Mouse (Mus musculus): ENCODE measurements at regions not wholly inside any gene's neighbourhood (a gene's known extent, or its start where the extent isn't known, plus 50 kb on each side); places are given as distances from the start of the nearest gene placed in this dataset.

DNA sequence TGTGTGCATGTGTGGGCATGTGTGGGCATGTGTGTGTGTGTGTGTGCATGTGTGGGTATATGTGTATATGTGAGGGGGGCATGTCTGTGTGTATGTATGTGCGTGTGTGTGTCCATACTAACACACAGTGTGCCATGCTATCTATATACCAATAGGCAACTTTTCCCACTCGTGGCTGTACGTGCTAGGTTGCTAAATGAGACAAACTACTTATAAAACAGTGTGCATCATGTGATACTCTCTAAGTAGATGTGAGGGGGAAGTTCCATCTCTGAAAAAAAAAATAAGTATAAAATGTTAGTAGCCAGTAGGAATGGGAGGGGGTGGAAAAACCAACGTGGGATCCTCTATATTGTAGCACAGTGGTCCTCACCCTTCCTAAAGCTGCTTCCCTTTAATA is 74.5 kb upstream of the Lhx5 start:
- H3K9me3 ChIP-seq (ENCODE audit: control insufficient read depth, insufficient read depth, low read depth, low read length): no peaks in the 10 kb centered on the region
- no peaks in the 10 kb centered on the region for H3K36me3 ChIP-seq (ENCODE audit: control insufficient read depth, insufficient read depth, low read length, poor library complexity, severe bottlenecking)
- no peaks in the 10 kb centered on the region for H3K4me1 ChIP-seq (ENCODE audit: control insufficient read depth in 2 of 2, insufficient read depth in 2 of 2, low read length in 2 of 2, poor library complexity in 1 of 2)
- H3K4me3 ChIP-seq (ENCODE audit: insufficient read depth in 1 of 2, low read depth in 1 of 2, low read length in 2 of 2, poor library complexity in 1 of 2, severe bottlenecking in 1 of 2): no peak overlapping the region
- no peak overlapping the region for H3K9ac ChIP-seq (ENCODE audit: insufficient read depth, low read depth, low read length, poor library complexity, severe bottlenecking)
- no peak overlapping the region for H3K27ac ChIP-seq (ENCODE audit: insufficient read depth, low read depth, low read length, poor library complexity, severe bottlenecking)
- no peak for DNase-seq (ENCODE audit: low read depth, low spot score)
- in situ Hi-C loops (cut with MboI; ENCODE audit: low sequenced_read_pairs in 2 of 2, unreplicated experiment in 2 of 2): no loop called here
- no peak for TF ChIP-seq ZNF384 (IDR thresholded peaks at IDR 0.05; ENCODE audit: low read depth, low read length)
- TF ChIP-seq HCFC1 (IDR thresholded peaks at IDR 0.05; ENCODE audit: borderline replicate concordance, insufficient read depth, low read length): no peak
- no peak for TF ChIP-seq CHD2 (IDR thresholded peaks at IDR 0.05; ENCODE audit: low read depth, low read length)
- TF ChIP-seq ZC3H11A (IDR thresholded peaks at IDR 0.05; ENCODE audit: borderline replicate concordance, low read depth, low read length): no peak
- no peak for TF ChIP-seq MAFK (IDR thresholded peaks at IDR 0.05; ENCODE audit: insufficient read depth, low read depth, low read length)

DNA sequence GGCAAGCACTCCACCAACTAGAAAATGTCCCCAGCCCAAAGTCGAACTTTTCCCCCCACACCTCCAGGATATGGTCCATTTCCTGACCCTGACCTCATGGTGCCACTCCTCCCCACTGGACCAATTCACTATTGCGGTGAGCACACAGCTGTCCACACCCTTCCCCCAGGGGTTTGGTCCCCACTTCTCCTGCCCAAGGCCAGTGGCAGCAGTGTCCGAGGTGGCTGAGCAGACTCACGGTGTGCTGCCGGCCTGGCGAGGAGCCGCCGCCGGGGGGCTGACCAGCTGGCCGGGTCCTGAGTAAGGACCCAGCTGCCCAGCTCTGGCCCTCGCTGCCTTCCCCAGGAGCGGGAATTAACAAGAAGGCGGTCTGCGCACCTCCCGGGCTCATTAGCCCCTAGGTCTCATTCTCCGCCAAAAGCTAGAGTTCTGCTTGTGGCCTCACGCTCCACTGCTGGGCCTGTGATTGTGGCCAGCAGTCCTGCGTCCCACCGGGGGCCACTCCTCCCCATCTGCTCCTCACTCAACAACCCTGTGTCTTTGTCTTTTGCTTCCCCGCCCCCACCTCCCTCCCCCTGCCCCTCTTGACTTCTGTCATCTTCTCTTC is 73.3 kb upstream of the Lhx5 start:
- H3K9ac ChIP-seq (ENCODE audit: insufficient read depth, low read depth, low read length, poor library complexity, severe bottlenecking): no peak overlapping the region
- peak overlapping the region in 1 of 2 experiments; percentile 13; a peak in 1 of 4 replicates for H3K4me3 ChIP-seq (ENCODE audit: insufficient read depth in 1 of 2, low read depth in 1 of 2, low read length in 2 of 2, poor library complexity in 1 of 2, severe bottlenecking in 1 of 2)
- H3K36me3 ChIP-seq (ENCODE audit: control insufficient read depth, insufficient read depth, low read length, poor library complexity, severe bottlenecking): no peaks in the 10 kb centered on the region
- no peaks in the 10 kb centered on the region for H3K4me1 ChIP-seq (ENCODE audit: control insufficient read depth in 2 of 2, insufficient read depth in 2 of 2, low read length in 2 of 2, poor library complexity in 1 of 2)
- H3K9me3 ChIP-seq (ENCODE audit: control insufficient read depth, insufficient read depth, low read depth, low read length): no peaks in the 10 kb centered on the region
- no peak for DNase-seq (ENCODE audit: low read depth, low spot score)
- in situ Hi-C loops (cut with MboI; ENCODE audit: low sequenced_read_pairs in 2 of 2, unreplicated experiment in 2 of 2): no loop called here
- no peak overlapping the region for H3K27ac ChIP-seq (ENCODE audit: insufficient read depth, low read depth, low read length, poor library complexity, severe bottlenecking)
- TF ChIP-seq CHD2 (IDR thresholded peaks at IDR 0.05; ENCODE audit: low read depth, low read length) (no peak), MAFK (IDR thresholded peaks at IDR 0.05; ENCODE audit: insufficient read depth, low read depth, low read length) (no peak), ZC3H11A (IDR thresholded peaks at IDR 0.05; ENCODE audit: borderline replicate concordance, low read depth, low read length) (no peak), ZNF384 (IDR thresholded peaks at IDR 0.05; ENCODE audit: low read depth, low read length) (no peak), HCFC1 (IDR thresholded peaks at IDR 0.05; ENCODE audit: borderline replicate concordance, insufficient read depth, low read length) (no peak)

GRCm38 (mm10) chr5:120365950-120366467 is 65.5 kb upstream of the Lhx5 start:
- no peaks in the 10 kb centered on the region for H3K36me3 ChIP-seq (ENCODE audit: control insufficient read depth, insufficient read depth, low read length, poor library complexity, severe bottlenecking)
- no peaks in the 10 kb centered on the region for H3K9me3 ChIP-seq (ENCODE audit: control insufficient read depth, insufficient read depth, low read depth, low read length)
- H3K9ac ChIP-seq (ENCODE audit: insufficient read depth, low read depth, low read length, poor library complexity, severe bottlenecking): no peak overlapping the region
- H3K27ac ChIP-seq (ENCODE audit: insufficient read depth, low read depth, low read length, poor library complexity, severe bottlenecking): no peak overlapping the region
- DNase-seq (ENCODE audit: low read depth, low spot score): no peak
- in situ Hi-C loops (cut with MboI; ENCODE audit: low sequenced_read_pairs in 2 of 2, unreplicated experiment in 2 of 2): no loop called here
- H3K4me3 ChIP-seq (ENCODE audit: insufficient read depth in 1 of 2, low read depth in 1 of 2, low read length in 2 of 2, poor library complexity in 1 of 2, severe bottlenecking in 1 of 2): no peak overlapping the region
- no peaks in the 10 kb centered on the region for H3K4me1 ChIP-seq (ENCODE audit: control insufficient read depth in 2 of 2, insufficient read depth in 2 of 2, low read length in 2 of 2, poor library complexity in 1 of 2)
- TF ChIP-seq ZNF384 (IDR thresholded peaks at IDR 0.05; ENCODE audit: low read depth, low read length) (no peak), MAFK (IDR thresholded peaks at IDR 0.05; ENCODE audit: insufficient read depth, low read depth, low read length) (no peak), ZC3H11A (IDR thresholded peaks at IDR 0.05; ENCODE audit: borderline replicate concordance, low read depth, low read length) (no peak), CHD2 (IDR thresholded peaks at IDR 0.05; ENCODE audit: low read depth, low read length) (no peak), HCFC1 (IDR thresholded peaks at IDR 0.05; ENCODE audit: borderline replicate concordance, insufficient read depth, low read length) (no peak)

DNA sequence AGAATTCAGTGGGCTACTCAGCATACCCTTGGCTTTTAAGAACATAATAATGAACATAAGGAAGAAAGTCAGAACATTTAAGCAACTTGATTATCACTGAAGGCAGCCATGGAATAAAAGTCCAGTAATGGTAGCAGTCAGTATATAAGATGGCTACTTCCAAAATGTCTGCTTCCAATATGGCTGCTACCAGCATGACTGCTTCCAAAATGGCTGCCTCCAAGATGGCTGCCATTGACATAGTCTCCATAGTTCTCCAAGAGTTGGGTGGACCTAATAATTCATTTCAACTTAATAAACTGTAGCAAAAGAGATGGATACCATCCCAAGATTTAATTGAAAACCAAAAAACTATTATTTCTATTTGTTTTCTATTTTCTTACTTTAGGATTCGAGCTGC is 62.7 kb upstream of the Lhx5 start:
- no peak for TF ChIP-seq MAFK (IDR thresholded peaks at IDR 0.05; ENCODE audit: insufficient read depth, low read depth, low read length)
- peak; percentile 83; the same call in 1 of the 2 replicates for TF ChIP-seq ZC3H11A (IDR thresholded peaks at IDR 0.05; ENCODE audit: borderline replicate concordance, low read depth, low read length)
- in situ Hi-C loops (cut with MboI; ENCODE audit: low sequenced_read_pairs in 2 of 2, unreplicated experiment in 2 of 2): no loop called here
- no peak overlapping the region for H3K4me3 ChIP-seq (ENCODE audit: insufficient read depth in 1 of 2, low read depth in 1 of 2, low read length in 2 of 2, poor library complexity in 1 of 2, severe bottlenecking in 1 of 2)
- 0 out of 4 replicates have a peak, but pooled peaks cover 0 to 2% of the 10 kb centered on the region in 2 experiments for H3K4me1 ChIP-seq (ENCODE audit: control insufficient read depth in 2 of 2, insufficient read depth in 2 of 2, low read length in 2 of 2, poor library complexity in 1 of 2)
- no peaks in the 10 kb centered on the region for H3K9me3 ChIP-seq (ENCODE audit: control insufficient read depth, insufficient read depth, low read depth, low read length)
- no peak overlapping the region for H3K27ac ChIP-seq (ENCODE audit: insufficient read depth, low read depth, low read length, poor library complexity, severe bottlenecking)
- H3K9ac ChIP-seq (ENCODE audit: insufficient read depth, low read depth, low read length, poor library complexity, severe bottlenecking): no peak overlapping the region
- no peaks in the 10 kb centered on the region for H3K36me3 ChIP-seq (ENCODE audit: control insufficient read depth, insufficient read depth, low read length, poor library complexity, severe bottlenecking)
- DNase-seq (ENCODE audit: low read depth, low spot score): no peak

All from ES-E14 (cell line).